Mouse (Mus musculus): ENCODE measurements at regions not wholly inside any gene's neighbourhood (a gene's known extent, or its start where the extent isn't known, plus 50 kb on each side); places are given as distances from the start of the nearest gene placed in this dataset.

DNA sequence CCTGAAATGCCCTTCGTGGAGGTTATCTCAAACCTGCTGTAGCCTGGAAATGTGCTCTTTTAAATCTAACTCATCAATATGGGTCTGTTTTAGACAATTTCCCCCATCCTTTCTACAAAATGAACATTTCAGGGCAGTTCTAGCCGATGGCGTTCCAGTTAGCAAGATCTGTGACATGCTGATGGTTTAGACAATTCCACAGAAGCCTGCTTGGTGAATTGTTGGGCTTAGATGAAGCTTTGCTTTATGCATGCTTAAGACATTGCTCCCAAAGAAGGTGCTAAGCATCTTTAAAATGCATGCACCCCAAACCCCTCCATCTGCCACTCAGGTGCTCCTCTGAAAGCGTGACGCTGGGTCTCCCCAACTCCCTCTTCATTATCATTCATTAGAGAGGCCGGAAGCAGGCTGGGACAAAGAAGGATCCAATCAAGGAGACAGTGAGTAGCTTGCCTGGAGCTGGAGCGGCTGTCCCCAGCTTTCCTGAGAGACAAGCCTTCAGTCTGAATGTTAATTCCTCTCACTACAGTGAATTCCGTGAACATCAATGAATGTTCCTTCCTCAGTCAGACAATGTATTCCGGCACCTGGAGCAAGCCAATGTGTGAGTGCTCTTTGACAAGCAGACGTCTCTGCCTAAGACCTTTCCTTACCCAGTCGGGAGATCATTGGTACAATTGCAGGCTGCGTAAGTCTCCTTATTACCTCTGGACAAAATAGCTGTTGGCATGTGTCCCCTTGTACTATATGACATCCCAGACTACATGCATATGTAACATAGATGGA, 127.0 kb upstream of the Sgk1 start:
- TF ChIP-seq TCF12 (IDR thresholded peaks at IDR 0.05; ENCODE audit: insufficient read depth, poor library complexity, severe bottlenecking) = no peak
- no peak for TF ChIP-seq SRF (IDR thresholded peaks at IDR 0.05; ENCODE audit: control insufficient read depth, insufficient read length, low read depth)
- no peak for TF ChIP-seq POLR2AphosphoS2 (IDR thresholded peaks at IDR 0.05; ENCODE audit: insufficient read length, low read depth)
- TF ChIP-seq CEBPB (IDR thresholded peaks at IDR 0.05; ENCODE audit: insufficient read depth, poor library complexity, severe bottlenecking) = no peak
- TF ChIP-seq POLR2A (IDR thresholded peaks at IDR 0.05; ENCODE audit: insufficient read length, low read depth) = no peak
- no peak for TF ChIP-seq E2F4 (IDR thresholded peaks at IDR 0.05; ENCODE audit: insufficient read depth)
- no peak for TF ChIP-seq MAX (IDR thresholded peaks at IDR 0.05; ENCODE audit: low read depth)
- no peak for TF ChIP-seq TCF3 (IDR thresholded peaks at IDR 0.05; ENCODE audit: insufficient read length, low read depth)
- no peak for TF ChIP-seq MYOD1 (IDR thresholded peaks at IDR 0.05; ENCODE audit: control insufficient read depth in 1 of 3, insufficient read length in 2 of 3, low read depth in 2 of 3)
- TF ChIP-seq REST (IDR thresholded peaks at IDR 0.05; ENCODE audit: insufficient read depth, insufficient read length) = no peak
- no peak for TF ChIP-seq MYOG (IDR thresholded peaks at IDR 0.05; ENCODE audit: control insufficient read depth in 1 of 3, insufficient read depth in 1 of 3, insufficient read length in 2 of 3, low read depth in 2 of 3)
- no peak for TF ChIP-seq USF1 (IDR thresholded peaks at IDR 0.05; ENCODE audit: low read depth)
- no peak overlapping the region for H3K4me3 ChIP-seq

DNA sequence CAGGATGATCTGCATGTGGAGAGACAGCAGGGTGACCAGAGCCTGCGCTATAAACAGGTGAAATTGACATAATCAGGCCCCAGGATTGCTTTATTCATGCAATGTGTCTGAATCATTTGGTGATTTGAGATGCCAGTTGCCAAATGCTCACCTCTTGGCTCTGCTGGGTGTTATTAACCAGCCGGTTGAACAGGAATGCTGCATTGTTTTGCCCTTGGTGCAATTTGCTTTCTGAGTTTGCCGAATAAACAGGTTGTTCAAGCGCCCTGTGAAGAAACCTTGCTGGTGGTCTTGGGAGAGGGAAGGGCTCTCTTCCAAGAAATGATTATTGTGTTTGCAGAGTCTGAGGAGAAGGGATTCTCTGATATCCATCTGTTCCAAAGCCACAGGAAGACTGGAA, 126.3 kb upstream of the Sgk1 start:
- Histone ChIP-seq H3K27me3 (ENCODE audit: control insufficient read depth, insufficient read depth, insufficient read length) (no peaks in the 10 kb centered on the region), H3K4me3 (no peak overlapping the region), H3K79me2 (ENCODE audit: control insufficient read depth, insufficient read depth) (no peaks in the 10 kb centered on the region), H3ac (ENCODE audit: control insufficient read depth, insufficient read length) (no peak overlapping the region), H3K4me2 (ENCODE audit: low read depth) (no peak overlapping the region), H3K36me3 (ENCODE audit: control insufficient read depth, insufficient read depth) (no peaks in the 10 kb centered on the region)
- no peak for TF ChIP-seq MYOG (IDR thresholded peaks at IDR 0.05; ENCODE audit: control insufficient read depth in 1 of 3, insufficient read depth in 1 of 3, insufficient read length in 2 of 3, low read depth in 2 of 3)
- TF ChIP-seq SRF (IDR thresholded peaks at IDR 0.05; ENCODE audit: control insufficient read depth, insufficient read length, low read depth) = no peak
- TF ChIP-seq MAX (IDR thresholded peaks at IDR 0.05; ENCODE audit: low read depth) = no peak
- no peak for TF ChIP-seq CEBPB (IDR thresholded peaks at IDR 0.05; ENCODE audit: insufficient read depth, poor library complexity, severe bottlenecking)
- no peak for TF ChIP-seq POLR2AphosphoS2 (IDR thresholded peaks at IDR 0.05; ENCODE audit: insufficient read length, low read depth)
- TF ChIP-seq REST (IDR thresholded peaks at IDR 0.05; ENCODE audit: insufficient read depth, insufficient read length) = no peak
- TF ChIP-seq MYOD1 (IDR thresholded peaks at IDR 0.05; ENCODE audit: control insufficient read depth in 1 of 3, insufficient read length in 2 of 3, low read depth in 2 of 3) = no peak
- no peak for TF ChIP-seq USF1 (IDR thresholded peaks at IDR 0.05; ENCODE audit: low read depth)
- TF ChIP-seq TCF3 (IDR thresholded peaks at IDR 0.05; ENCODE audit: insufficient read length, low read depth) = no peak
- no peak for TF ChIP-seq POLR2A (IDR thresholded peaks at IDR 0.05; ENCODE audit: insufficient read length, low read depth)
- TF ChIP-seq E2F4 (IDR thresholded peaks at IDR 0.05; ENCODE audit: insufficient read depth) = no peak
- TF ChIP-seq TCF12 (IDR thresholded peaks at IDR 0.05; ENCODE audit: insufficient read depth, poor library complexity, severe bottlenecking) = no peak

More for the DNA sequence above, 127.0 kb upstream of the Sgk1 start:
- H3K27me3 ChIP-seq (ENCODE audit: control insufficient read depth, insufficient read depth, insufficient read length) = no peaks in the 10 kb centered on the region
- no peaks in the 10 kb centered on the region for H3K36me3 ChIP-seq (ENCODE audit: control insufficient read depth, insufficient read depth)
- H3K4me2 ChIP-seq (ENCODE audit: low read depth) = no peak overlapping the region
- H3ac ChIP-seq (ENCODE audit: control insufficient read depth, insufficient read length) = no peak overlapping the region
- H3K79me2 ChIP-seq (ENCODE audit: control insufficient read depth, insufficient read depth) = no peaks in the 10 kb centered on the region

DNA sequence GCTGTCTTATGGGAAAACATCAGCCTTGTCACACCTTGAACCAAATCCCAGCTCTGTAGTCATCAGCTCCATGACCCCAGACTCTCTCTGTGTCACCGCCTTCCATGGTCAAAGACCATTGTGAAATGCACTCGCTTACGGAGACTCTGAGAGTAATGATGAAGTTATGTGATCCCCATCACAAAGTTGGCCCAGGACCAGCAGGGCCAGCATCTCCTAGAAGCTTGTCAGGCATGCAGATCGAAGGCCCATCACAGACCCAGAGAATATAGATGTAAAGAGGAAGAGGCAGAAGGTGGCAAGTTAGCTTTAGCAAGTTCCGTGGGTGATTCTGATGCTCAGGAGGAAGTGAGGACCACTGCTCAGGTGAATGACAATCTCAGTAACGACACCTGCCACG, 125.2 kb upstream of the Sgk1 start:
- H3K4me2 ChIP-seq (ENCODE audit: low read depth) = no peak overlapping the region
- TF ChIP-seq REST (IDR thresholded peaks at IDR 0.05; ENCODE audit: insufficient read depth, insufficient read length) (no peak), MAX (IDR thresholded peaks at IDR 0.05; ENCODE audit: low read depth) (no peak), CEBPB (IDR thresholded peaks at IDR 0.05; ENCODE audit: insufficient read depth, poor library complexity, severe bottlenecking) (no peak)
- no peaks in the 10 kb centered on the region for H3K27me3 ChIP-seq (ENCODE audit: control insufficient read depth, insufficient read depth, insufficient read length)
- H3ac ChIP-seq (ENCODE audit: control insufficient read depth, insufficient read length) = no peak overlapping the region
- no peaks in the 10 kb centered on the region for H3K36me3 ChIP-seq (ENCODE audit: control insufficient read depth, insufficient read depth)
- no peaks in the 10 kb centered on the region for H3K79me2 ChIP-seq (ENCODE audit: control insufficient read depth, insufficient read depth)
- H3K4me3 ChIP-seq = no peak overlapping the region

GRCm38 (mm10) chr10:21758122-21758521, 123.9 kb upstream of the Sgk1 start:
- TF ChIP-seq TCF12 (IDR thresholded peaks at IDR 0.05; ENCODE audit: insufficient read depth, poor library complexity, severe bottlenecking) = no peak
- Histone ChIP-seq H3K4me2 (ENCODE audit: low read depth) (no peak overlapping the region), H3K27me3 (ENCODE audit: control insufficient read depth, insufficient read depth, insufficient read length) (no peaks in the 10 kb centered on the region), H3K36me3 (ENCODE audit: control insufficient read depth, insufficient read depth) (no peaks in the 10 kb centered on the region), H3K4me3 (no peak overlapping the region), H3K79me2 (ENCODE audit: control insufficient read depth, insufficient read depth) (no peaks in the 10 kb centered on the region), H3ac (ENCODE audit: control insufficient read depth, insufficient read length) (no peak overlapping the region)

GRCm38 (mm10) chr10:21762516-21762915, 119.5 kb upstream of the Sgk1 start:
- Histone ChIP-seq H3K27me3 (ENCODE audit: control insufficient read depth, insufficient read depth, insufficient read length) (no peaks in the 10 kb centered on the region), H3K79me2 (ENCODE audit: control insufficient read depth, insufficient read depth) (no peaks in the 10 kb centered on the region), H3K36me3 (ENCODE audit: control insufficient read depth, insufficient read depth) (no peaks in the 10 kb centered on the region), H3K4me2 (ENCODE audit: low read depth) (no peak overlapping the region), H3ac (ENCODE audit: control insufficient read depth, insufficient read length) (no peak overlapping the region), H3K4me3 (no peak overlapping the region)
- TF ChIP-seq MYOG (IDR thresholded peaks at IDR 0.05; ENCODE audit: control insufficient read depth in 1 of 3, insufficient read depth in 1 of 3, insufficient read length in 2 of 3, low read depth in 2 of 3) (no peak), TCF3 (IDR thresholded peaks at IDR 0.05; ENCODE audit: insufficient read length, low read depth) (no peak)
